Mouse (Mus musculus) olfactory bulb, adult 2 months (tissue): Measurements from ENCODE around the gene Mia.
A peak's percentile ranks its signal among the peaks of the same experiment; 100 is the strongest.

Experiments used
- CTCF ChIP-seq: fragments of 200-500 bp; IDR thresholded peaks from 2 replicates; pipeline ENCODE4 v1.5.1; 2012; ENCODE audit warnings: low read depth, mild to moderate bottlenecking, low read length, moderate library complexity; ENCODE audit not compliant: insufficient read depth
- POLR2A ChIP-seq: fragments of 200-500 bp; IDR thresholded peaks from 2 replicates; pipeline ENCODE4 v1.6.1; 2012; ENCODE audit warnings: mild to moderate bottlenecking, low read depth, low read length, moderate library complexity; ENCODE audit not compliant: insufficient read depth

- TF ChIP-seq CTCF (no peak), POLR2A (peak; percentile 36)
These were observed 2.4 kb downstream of the Mia start, which contains the start of gene Rab4b for GRCm38 (mm10) chr7:27178324-27179216.
